Mouse (Mus musculus): Measurements from ENCODE around the gene Zdhhc1. TPM values are rescaled to one million over a fixed set of nuclear protein-coding genes. Genes with fewer than 3 reads are reported as not detected.
A peak's percentile ranks its signal among the peaks of the same experiment; 100 is the strongest.

The Zdhhc1 gene
- total RNA-seq, 2 experiments from 2014 or later, result 2.7 to 4.8 TPM

- peak; percentile 38 for ATAC-seq (replicated peaks; ENCODE audit: poor library complexity)
Observed at GRCm38 (mm10) chr8:105518436-105519313, 22.0 kb upstream of the Zdhhc1 start, which contains the start of gene Hsd11b2. Gene Hsd11b2, plus strand, starts transcription at chr8:105518755.

- no peak for ATAC-seq (replicated peaks; ENCODE audit: poor library complexity)
Observed at GRCm38 (mm10) chr8:105517346-105517745, 20.6 kb upstream of the Zdhhc1 start.

- ATAC-seq (replicated peaks; ENCODE audit: poor library complexity), result peak; percentile 87
Observed at GRCm38 (mm10) chr8:105516018-105516645, 19.4 kb upstream of the Zdhhc1 start.

DNA sequence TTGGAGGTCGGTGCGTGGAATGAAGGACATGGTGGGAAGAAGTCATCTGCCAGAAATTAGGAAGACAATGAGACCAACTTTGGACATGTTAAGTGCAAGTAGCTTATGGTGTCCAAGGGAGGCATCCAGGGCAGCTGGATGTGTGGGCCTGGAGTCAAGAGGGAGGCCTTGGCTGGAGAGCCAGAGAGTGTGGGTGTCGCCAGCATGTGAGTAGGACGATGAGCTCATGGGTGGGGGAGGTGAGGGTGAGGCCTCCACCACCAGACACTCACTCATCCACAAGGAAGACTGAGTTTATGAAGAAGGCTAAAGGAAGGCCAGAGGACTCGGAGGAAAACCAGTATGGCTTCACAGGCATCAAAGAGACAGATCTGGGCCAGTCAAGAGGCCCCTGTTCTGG lies 18.0 kb upstream of the Zdhhc1 start:
- ATAC-seq (replicated peaks; ENCODE audit: poor library complexity), result no peak

DNA sequence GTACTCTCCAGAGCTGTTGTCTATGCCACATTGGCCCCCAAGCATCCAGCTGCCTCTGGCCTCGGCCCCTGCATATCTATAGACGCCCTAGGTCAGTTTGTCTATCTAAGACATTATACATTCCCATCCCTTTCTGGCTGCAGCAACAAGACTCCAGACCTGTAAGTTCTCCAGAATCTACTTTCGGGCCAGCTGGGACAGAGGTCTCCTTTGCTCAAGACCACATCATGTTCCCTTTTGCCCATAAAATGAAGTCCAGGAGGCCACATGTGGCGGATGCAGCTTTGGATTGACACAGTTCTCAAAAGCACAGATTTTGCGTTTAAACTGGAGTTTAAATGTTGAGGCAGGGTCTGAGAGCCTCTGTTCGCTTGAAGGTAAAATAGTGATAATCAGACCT lies 17.5 kb upstream of the Zdhhc1 start:
- no peak for ATAC-seq (replicated peaks; ENCODE audit: poor library complexity)

DNA sequence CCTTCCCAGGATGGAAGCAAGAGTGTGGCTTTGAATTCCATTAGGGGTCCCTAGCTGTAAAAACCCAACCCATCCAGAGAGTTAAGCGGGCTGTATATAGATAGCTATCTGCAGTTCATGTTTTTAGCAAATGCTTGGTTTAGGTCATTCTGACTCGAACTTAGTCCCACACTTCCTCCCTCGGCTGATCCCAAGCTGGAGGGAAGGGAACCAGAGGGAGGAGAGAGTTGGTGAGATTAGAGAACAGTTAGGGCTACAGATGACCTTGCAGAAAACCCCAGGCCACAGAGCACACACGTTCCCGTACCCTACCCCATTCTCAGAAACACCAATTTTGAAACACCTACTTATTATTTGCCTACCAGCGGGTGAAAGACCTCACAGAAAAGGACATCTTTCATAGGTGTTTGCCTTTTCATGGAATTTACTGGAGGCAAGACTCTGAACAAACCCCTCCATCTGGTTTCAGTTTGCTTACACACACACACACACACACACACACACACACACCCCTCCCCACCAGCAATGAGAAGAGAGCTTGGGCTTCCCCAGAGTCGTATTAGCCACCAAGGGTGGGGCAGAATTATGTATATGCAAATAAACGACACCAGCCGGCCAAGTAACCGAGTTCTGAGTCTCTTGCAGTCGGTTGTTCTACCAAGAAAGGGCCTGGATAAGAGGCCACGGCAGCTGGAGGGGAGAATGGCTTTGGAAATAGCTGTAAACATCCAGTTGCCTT lies 13.5 kb upstream of the Zdhhc1 start:
- ATAC-seq (replicated peaks; ENCODE audit: poor library complexity), result 0 out of 2 replicates have a peak, but pooled peaks have one; percentile 20

- no peak for ATAC-seq (replicated peaks; ENCODE audit: poor library complexity)
Observed at GRCm38 (mm10) chr8:105508758-105509157, 12.1 kb upstream of the Zdhhc1 start.

DNA sequence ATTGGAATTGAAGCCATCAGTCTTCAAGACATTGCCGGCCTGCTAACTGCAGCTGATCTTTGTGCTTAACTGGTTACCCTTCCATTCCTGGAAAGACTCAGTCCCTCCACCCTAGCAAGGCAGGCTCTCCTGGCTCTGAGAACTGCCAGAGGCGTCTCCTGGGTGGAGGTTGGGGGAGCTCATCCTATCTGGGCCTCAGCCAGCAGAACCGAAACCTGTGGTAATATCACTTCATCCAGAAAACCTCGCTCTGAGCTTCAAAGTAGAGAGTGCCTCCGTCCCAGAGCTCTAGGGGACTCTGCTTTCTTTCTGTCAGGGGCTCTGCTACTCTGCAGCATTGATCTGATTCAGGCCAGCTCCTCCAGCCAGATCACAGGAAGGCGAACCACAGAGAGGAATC lies 10.3 kb upstream of the Zdhhc1 start:
- peak; percentile 50; the same call in 1 of the 2 replicates for ATAC-seq (replicated peaks; ENCODE audit: poor library complexity)

DNA sequence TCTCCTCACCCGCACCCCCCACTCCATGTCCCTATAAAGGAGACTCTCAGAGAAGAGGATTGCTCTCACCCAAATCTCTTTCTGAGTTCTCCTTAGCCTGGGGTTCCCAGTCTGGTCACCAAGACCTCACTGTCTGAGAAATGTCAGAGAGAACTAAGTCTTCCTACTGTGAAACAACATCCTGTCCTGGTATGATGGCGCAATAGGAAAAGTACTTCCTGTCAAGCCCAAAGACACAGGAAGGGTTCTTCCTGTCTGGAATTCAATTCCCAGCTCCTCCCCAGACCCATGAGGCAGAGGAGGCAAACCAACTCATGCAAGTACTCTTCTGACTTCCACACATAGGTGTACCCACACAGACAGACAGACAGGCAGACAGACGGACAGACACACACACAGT lies 7.9 kb upstream of the Zdhhc1 start:
- no peak for ATAC-seq (replicated peaks; ENCODE audit: poor library complexity)

DNA sequence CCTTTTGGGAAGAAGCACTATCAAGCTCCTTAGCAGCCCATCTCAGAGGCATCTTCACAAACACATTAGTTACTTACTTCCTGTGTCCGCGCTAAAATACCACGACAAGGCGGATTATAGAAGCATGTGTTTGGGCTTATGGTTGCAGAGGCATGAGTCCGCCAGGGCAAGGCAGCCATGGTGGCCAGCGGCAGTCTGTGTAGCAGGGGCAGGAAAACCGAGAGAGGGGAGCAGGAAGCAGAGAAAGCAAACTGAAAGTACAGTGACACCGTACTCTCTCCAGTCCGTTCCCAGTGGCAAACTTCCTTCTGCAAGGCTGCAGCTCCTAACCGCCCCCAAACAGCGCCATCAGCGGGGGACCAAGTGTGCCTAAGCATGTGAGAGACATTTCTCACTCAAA lies 3.1 kb upstream of the Zdhhc1 start:
- ATAC-seq (replicated peaks; ENCODE audit: poor library complexity), result peak; percentile 41

DNA sequence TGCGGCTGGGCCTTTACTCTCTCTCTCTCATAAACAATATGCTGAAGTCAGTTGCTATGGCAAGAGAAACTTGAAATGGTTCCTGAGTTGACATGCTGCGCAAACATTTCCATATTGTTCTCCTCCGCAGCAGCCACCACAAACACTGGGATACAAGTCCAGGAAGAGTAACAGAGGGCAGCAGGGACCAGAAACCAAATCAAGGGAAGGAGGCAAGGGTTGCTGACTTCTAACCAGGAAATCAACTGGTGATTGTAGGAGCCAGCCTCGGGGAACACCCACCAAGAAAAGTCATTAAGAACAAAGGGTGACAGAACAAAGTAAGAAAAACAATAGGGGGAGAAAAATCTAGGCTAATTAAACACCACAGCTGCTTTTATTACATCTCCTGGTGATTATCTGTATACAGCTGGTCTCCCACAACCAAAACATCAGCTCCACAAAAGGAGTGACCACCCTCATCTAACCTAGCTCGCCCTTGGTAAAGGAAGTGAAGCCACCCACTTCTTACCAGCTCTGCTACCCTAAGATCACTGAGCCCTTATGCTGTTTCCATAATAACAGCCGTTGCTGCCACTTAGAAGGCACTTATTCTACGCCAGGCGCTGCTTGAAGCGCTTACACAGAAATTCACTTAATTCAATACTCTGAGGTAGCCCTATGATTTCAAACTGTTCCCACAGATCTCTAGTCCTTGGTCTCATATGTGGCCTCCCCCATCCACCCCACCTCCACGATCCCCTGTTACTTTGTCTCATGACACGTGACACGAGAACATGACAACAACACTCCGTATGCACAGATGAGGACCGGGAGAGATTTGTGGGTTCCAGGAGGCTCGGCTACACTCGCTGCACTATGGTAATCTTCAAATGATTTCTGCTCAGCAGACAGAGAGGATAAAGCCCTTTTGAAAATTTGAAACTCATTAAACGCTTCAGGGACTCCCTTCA lies 1.1 kb downstream of the Zdhhc1 start:
- no peak for ATAC-seq (replicated peaks; ENCODE audit: poor library complexity)

GRCm38 (mm10) chr8:105494566-105494965 lies 2.1 kb downstream of the Zdhhc1 start:
- ATAC-seq (replicated peaks; ENCODE audit: poor library complexity), result no peak

- no peak for ATAC-seq (replicated peaks; ENCODE audit: poor library complexity)
Observed at GRCm38 (mm10) chr8:105493495-105493894, 3.2 kb downstream of the Zdhhc1 start.

DNA sequence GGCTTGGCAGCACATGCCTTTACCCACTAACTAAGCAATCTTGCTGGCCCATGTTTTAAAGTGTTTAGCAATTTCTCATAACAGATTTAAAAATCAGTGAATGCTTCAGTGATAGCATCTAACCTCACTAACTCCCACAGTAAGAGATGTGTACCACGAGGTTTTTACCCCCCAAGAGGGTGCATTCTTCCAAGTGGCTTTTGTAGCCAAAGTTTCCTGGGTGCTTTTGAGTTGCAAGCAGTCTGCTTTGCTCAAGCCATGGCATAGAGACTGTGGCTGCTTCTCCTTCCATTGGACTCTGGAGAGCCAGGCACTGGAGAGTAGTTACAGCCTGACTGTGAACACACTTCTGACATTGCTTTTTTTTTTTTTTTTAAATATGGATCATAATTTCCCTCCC lies 7.4 kb downstream of the Zdhhc1 start:
- ATAC-seq (replicated peaks; ENCODE audit: poor library complexity), result no peak

DNA sequence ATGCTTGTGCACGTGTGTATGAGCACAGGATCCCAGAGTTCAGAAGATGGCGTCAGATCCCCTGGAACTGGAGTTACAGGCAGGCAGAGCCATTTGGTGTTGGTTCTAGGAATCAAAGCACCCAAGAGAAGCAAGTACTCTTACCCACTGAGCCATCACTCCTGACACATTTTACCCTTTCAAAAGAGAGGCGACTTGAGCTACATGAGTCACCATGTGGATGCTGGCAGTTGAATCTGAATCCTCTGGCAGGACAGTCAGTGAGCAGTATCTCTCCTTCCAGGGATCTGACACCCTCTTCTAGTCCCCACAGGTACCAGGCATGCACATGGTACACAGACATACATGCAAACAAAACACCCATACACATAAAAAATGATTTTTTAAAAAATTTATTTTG lies 8.6 kb downstream of the Zdhhc1 start:
- no peak for ATAC-seq (replicated peaks; ENCODE audit: poor library complexity)

GRCm38 (mm10) chr8:105484392-105484791 lies 12.3 kb downstream of the Zdhhc1 start:
- ATAC-seq (replicated peaks; ENCODE audit: poor library complexity), result peak; percentile 70

DNA sequence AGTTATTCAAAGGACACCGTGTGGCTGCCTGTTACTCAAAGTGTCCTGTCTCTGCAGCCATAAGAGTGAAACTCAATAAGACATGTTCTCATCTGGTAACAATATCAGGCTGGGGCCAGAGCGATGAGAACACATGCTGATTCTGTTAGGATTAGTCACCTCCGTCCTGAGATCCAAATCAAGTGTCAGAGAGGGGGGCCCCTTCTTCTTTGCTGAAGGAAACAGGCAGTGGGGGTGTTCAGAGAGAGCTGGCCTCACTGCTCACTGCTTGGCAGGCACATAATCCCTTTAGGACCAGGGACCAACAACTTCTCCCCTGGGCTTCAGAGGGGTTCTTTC lies 12.7 kb downstream of the Zdhhc1 start:
- no peak for ATAC-seq (replicated peaks; ENCODE audit: poor library complexity)

- peak; percentile 75 for ATAC-seq (replicated peaks; ENCODE audit: poor library complexity)
Observed at GRCm38 (mm10) chr8:105483212-105484029, 13.3 kb downstream of the Zdhhc1 start.

DNA sequence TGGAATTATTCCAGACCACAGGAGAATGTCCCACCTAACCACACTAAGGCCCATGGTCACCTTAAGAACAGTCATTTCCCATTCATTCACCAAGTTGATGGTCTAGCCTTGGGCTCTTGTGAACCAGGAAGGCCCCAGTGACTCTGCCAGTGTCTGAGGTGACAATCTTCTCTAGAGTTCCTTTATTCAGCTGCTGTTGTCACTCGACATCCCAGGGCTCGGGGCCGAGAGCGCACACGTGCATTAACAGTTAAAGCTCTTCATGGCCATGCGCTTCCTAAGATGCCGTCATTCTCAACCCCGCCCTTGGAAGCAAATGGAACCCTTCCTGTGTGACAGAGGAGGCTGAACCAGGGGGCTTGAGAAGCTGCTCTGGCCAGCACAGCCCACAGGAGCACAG lies 14.6 kb downstream of the Zdhhc1 start:
- no peak for ATAC-seq (replicated peaks; ENCODE audit: poor library complexity)

DNA sequence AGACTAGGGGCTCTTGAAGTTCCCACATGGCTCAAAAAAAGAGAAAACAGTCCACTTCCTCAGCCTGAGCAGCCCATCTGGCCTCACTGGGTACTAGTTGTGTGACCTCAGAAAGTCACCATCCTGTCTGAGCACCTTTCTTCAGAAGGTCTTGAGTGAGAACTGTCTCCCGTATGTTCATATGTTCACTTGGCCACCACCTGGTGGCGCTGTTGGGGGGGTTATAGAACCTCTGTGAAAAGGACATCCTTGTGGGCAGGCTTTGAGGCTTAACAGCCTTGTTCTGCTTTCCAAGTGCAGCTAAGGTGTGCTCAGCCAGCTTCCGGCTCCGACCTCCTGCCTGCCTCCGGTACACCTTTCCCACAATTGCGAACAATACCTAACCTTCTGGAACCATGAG lies 15.2 kb downstream of the Zdhhc1 start:
- peak; percentile 76 for ATAC-seq (replicated peaks; ENCODE audit: poor library complexity)
